Mouse (Mus musculus): ENCODE results near the gene Proca1.

Proca1 gene

DNA sequence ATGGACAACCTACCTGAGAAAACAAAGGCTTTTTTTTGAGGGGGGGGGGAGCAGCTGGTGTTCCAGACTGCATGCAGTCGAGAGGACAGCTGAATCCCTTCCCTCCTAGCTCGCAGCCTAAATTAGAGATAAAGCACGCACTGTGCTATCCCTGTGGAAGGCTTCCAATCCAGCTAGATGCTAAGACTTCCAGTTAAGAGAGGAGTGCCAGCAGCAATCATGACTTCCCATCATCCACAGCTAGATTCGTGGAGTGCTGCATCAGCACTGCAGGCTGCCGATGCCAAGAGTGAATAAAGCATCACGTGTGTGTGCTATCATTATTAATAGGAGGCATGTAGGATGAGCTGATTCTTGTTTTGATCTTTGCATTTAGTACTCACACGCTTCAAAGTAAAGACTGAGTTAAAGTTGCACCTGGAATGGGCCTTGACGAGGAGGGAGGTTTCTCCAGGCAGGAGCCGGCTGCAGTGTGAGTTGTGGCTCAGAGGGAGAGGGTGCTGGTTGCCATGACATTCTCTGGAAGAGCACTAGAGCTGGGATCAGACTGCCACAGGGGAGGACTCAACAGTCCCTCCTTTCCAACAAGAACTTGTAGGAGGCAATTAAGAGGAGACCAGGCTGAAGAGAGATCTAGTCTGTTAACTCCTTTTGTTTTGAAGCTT, 47.1 kb downstream of the Proca1 start:
- DNase-seq: no peak

DNA sequence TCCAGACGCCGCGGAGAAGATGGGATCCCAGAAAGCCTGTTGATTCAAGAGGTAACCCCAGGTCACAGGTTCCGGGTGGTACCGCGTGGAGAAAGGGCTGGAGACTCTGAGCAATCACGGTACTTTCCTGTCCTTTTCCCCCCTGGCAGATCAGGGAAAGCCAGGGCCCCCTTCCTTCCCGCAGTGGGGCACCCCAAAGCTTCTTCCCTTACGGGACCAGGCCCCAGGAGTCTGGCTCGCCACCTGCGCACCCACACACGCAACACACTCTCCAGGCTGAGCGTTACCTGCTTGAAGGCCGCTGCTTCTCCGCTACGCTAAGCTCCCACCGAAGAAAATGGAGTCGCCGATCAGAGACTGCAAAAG, 52.1 kb downstream of the Proca1 start:
- no peak for DNase-seq

DNA sequence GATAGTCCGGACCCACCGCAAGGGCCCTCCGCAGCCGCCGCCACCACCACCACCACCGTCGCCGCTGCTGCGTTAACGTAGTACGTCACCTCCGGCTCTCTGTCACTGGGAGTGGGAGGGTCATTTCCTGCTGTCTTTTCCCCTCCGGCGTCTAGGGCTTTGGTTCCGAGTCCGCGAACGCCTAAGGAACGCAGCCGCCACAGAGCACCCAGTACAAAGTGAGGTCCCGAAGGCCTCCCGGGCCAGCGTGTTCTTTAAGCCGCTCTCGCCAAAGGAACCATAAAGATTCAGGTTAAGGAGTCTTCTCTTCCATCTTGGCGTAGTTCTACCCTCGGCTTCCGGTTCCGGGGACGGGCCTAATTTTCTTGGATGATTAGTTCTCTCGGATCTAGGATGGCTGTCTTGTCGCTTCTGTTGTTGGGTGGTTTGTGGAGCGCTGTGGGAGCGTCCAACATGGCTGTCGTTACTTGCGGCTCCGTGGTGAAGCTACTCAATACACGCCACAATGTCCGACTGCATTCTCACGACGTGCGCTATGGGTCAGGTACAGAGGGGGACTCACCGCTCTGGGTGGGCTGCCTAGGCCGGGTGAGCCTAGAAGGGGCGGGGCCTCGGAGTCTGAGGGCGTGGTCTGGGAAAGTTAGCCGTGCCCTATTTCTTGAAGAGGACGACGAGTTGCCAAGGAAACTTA, 52.6 kb downstream of the Proca1 start, which contains the start of the genes Sdf2 and Supt6:
Gene Sdf2, plus strand, starts transcription at position 120 of the 691 bp plus-strand sequence.
Gene Supt6, minus strand, starts transcription at position 361 of the 691 bp plus-strand sequence.
- peak; percentile 89 for DNase-seq

DNA sequence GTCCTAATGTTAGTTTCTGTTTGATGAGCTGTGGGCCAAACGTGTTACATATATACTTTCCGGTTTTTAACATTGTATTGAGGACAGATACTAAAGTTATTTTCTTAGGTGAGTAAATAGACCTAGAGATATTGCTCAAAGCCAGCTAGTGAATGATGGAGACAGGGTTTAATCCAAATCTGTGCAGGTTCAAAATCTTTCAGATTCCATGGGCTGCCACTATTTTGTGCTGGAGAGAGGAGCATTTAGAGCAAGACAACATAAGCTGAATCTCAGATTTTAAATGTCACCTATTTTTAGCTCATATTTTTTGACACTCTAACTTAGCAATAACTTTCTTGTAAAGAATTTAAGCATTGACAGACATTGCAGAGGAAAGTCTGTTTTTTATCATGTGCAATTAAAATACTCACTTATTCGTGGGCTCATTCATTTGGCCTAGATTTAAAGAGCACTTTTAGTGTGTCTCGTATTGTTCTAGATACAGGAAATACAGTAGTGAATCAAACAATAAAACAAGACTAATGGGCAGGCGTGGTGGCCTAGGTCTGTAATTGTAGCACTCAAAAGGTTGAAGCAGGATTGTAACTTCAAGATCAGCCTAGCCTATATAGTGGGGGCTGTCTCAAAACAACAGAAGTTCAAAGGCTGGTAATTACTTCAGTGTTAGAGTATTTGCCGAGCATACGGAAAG, 53.3 kb downstream of the Proca1 start:
- DNase-seq: no peak

DNA sequence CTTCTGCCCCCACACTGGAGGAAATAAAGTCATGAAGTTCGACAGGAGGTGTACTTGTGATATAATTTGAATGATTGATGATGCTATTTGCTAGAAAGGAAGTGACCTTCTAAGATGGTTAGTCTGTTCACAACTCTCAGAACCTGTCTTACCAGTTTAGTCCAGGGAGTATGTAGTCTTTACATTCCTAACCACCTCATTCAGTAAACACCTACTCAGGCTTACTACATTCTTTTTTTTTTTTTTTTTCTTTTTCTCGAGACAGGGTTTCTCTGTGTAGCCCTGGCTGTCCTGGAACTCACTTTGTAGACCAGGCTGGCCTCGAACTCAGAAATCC, 53.8 kb downstream of the Proca1 start:
- no peak for DNase-seq

DNA sequence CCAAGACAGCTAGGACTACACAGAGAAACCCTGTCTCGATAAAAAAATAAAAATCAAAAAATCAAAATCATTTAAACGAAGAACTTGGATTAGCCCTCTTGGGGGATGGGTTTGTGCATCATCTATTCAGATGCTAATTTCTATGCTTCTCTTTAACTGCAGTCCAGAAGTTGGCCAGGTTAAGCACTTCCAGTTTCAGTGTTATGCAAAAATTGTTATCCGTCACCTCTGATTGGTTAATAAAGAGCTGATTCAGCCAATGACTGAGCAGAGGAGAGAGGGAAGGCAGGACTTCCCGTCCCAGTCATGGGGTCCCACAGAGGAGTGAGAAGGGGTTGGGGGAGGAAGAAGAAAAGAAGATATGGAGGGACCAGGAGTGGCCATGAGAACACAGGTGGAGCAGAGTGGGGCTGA, 54.5 kb downstream of the Proca1 start:
- DNase-seq: no peak

Data from thymus, postnatal 14 days (tissue).